Mouse (Mus musculus) bone marrow macrophage, adult 2 months (primary cell): Measurements from ENCODE around the gene Vamp2.

Source experiments
- CTCF ChIP-seq: IDR thresholded peaks from 2 replicates; pipeline ENCODE4 v1.5.1; 2012; ENCODE audit warnings: low read depth, mild to moderate bottlenecking, low read length, moderate library complexity
- POLR2A ChIP-seq: IDR thresholded peaks from 2 replicates; pipeline ENCODE4 v1.6.1; 2012; ENCODE audit warnings: mild to moderate bottlenecking, low read depth, low read length, borderline replicate concordance

DNA sequence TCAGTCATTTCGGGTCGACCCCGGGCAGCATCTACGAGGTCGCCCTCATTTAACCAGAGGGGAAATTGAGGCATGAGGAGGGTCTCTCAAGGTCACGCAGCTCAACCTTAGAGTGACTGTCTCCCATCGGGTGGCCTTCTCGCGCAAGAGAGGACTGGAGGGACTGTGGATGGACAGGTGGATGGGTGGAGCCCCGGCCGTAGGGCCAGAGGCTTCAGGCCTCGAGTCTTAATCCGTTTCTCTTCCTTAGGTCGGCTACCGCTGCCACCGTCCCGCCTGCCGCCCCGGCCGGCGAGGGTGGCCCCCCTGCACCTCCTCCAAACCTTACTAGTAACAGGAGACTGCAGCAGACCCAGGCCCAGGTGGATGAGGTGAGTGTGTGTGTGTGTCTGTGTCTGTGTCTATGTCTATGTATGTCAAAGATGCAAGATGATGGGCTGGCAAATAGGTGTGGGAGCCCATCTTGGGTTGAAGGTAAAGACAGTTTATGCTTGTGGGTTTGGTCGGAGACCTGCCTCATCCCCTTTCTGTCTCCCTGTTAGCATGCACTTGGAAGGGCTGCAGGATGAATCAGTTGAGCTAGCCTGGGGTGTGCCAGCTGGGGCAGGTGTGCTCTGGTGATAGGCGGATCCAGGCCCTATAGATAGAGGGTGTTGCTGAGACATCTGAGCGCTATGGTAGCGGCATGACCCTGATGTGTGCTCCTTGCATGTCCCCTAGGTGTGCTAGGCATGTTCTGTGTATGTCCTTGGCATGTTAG, 746 bp downstream of the Vamp2 start:
- TF ChIP-seq POLR2A (no peak), CTCF (no peak)
